Mouse (Mus musculus) adrenal gland, adult 2 months (tissue): ENCODE data around the gene Oog3. TPM values are rescaled to one million over a fixed set of nuclear protein-coding genes. Genes with fewer than 3 reads are reported as not detected.

Source experiments
- DNase-seq: peaks from one replicate; pipeline ENCODE4 v3.0.0; 2021
- long read RNA-seq: library from polyadenylated mRNA; stranded (forward); transcript quantifications from one replicate; pipeline ENCODE4 v2.0.0, GENCODE M21; 2021
- polyA plus RNA-seq: library from polyadenylated mRNA; depleted of rRNA; stranded (reverse); fragments of >200 nt; gene quantifications from 2 replicates; pipeline ENCODE4 v1.2.3, GENCODE M21; 2012; rRNA removed
- total RNA-seq, 2 experiments: library from RNA; stranded (reverse); gene quantifications; 2 replicates each; pipeline ENCODE4 v1.2.3; 2021

The Oog3 gene
- not detected for total RNA-seq
- not detected in 2 replicates for polyA plus RNA-seq
- long read RNA-seq = 0 reads

GRCm38 (mm10) chr4:144162563-144162962, at the start of gene Oog3:
Gene Oog3, minus strand, starts transcription at chr4:144162663.
- no peak for DNase-seq

- no peak for DNase-seq
Measured at GRCm38 (mm10) chr4:144190419-144190818, 28.0 kb upstream of the Oog3 start, which contains the start of gene Oog2. Gene Oog2, plus strand, starts transcription at chr4:144190719.

Other genes starting within 250 kb of the Oog3 start
- not detected for gene Pramef25, start 211.6 kb downstream of the Oog3 start, total RNA-seq
- not detected in 2 replicates for gene Pramef25, start 211.6 kb downstream of the Oog3 start, polyA plus RNA-seq
- gene Gm13101, start 195.7 kb downstream of the Oog3 start, total RNA-seq = not detected
- not detected in 2 replicates for gene Gm13101, start 195.7 kb downstream of the Oog3 start, polyA plus RNA-seq
- gene Pramef17, start 168.3 kb downstream of the Oog3 start, total RNA-seq = not detected
- not detected in 2 replicates for gene Pramef17, start 168.3 kb downstream of the Oog3 start, polyA plus RNA-seq
- not detected for gene Pramel4, start 103.5 kb downstream of the Oog3 start, total RNA-seq
- not detected in 2 replicates for gene Pramel4, start 103.5 kb downstream of the Oog3 start, polyA plus RNA-seq
- gene Gm13102, start 56.2 kb downstream of the Oog3 start, total RNA-seq = not detected
- not detected in 2 replicates for gene Gm13102, start 56.2 kb downstream of the Oog3 start, polyA plus RNA-seq
- gene Oog2, start 28.1 kb upstream of the Oog3 start, total RNA-seq = not detected
- not detected in 2 replicates for gene Oog2, start 28.1 kb upstream of the Oog3 start, polyA plus RNA-seq
- not detected for gene C87977, start 50.7 kb upstream of the Oog3 start, total RNA-seq
- not detected in 2 replicates for gene C87977, start 50.7 kb upstream of the Oog3 start, polyA plus RNA-seq
- not detected for gene Pramel5, start 117.8 kb upstream of the Oog3 start, total RNA-seq
- gene Pramel5, start 117.8 kb upstream of the Oog3 start, polyA plus RNA-seq = not detected in 2 replicates
- gene Gm13128, start 167.6 kb upstream of the Oog3 start, total RNA-seq = not detected
- not detected in 2 replicates for gene Gm13128, start 167.6 kb upstream of the Oog3 start, polyA plus RNA-seq
- gene Gm13119, start 195.3 kb upstream of the Oog3 start, total RNA-seq = not detected
- not detected in 2 replicates for gene Gm13119, start 195.3 kb upstream of the Oog3 start, polyA plus RNA-seq
- not detected for gene Pramef20, start 215.3 kb upstream of the Oog3 start, total RNA-seq
- not detected in 2 replicates for gene Pramef20, start 215.3 kb upstream of the Oog3 start, polyA plus RNA-seq
- gene Pramef12, start 245.8 kb upstream of the Oog3 start, total RNA-seq = not detected
- not detected in 2 replicates for gene Pramef12, start 245.8 kb upstream of the Oog3 start, polyA plus RNA-seq